Mouse (Mus musculus) lung, postnatal 10 days (tissue): Measurements from ENCODE around the gene Gm28557.
"Not testable (repeated sequence)": the region's sequence is repeated elsewhere in the genome, so short reads cannot be mapped to it uniquely, and the experiment has no call there.

ENCODE experiments used
- DNase-seq: peaks from one replicate; pipeline ENCODE4 v3.0.0; 2021

Gene Gm28557

GRCm38 (mm10) chr13:67108194-67108820, at the start of gene Gm28557:
Gm28557 (minus strand) TSS chr13:67108604.
- DNase-seq: peak; percentile 96

- DNase-seq: peak; percentile 90
Observed at GRCm38 (mm10) chr13:67128038-67128721, 19.8 kb upstream of the Gm28557 start.

GRCm38 (mm10) chr13:67127507-67127906, 19.1 kb upstream of the Gm28557 start:
- not testable (repeated sequence) for DNase-seq

- DNase-seq: no peak
Observed at GRCm38 (mm10) chr13:67124460-67124859, 16.1 kb upstream of the Gm28557 start.

GRCm38 (mm10) chr13:67121360-67121759, 13.0 kb upstream of the Gm28557 start, which contains the start of gene Zfp759:
Zfp759 (plus strand) TSS chr13:67121660.
- DNase-seq: not testable (repeated sequence)

GRCm38 (mm10) chr13:67116163-67116562, 7.8 kb upstream of the Gm28557 start, which contains the start of gene Rslcan18:
Rslcan18 (minus strand) TSS chr13:67116263.
- not testable (repeated sequence) for DNase-seq

- no peak for DNase-seq
Observed at GRCm38 (mm10) chr13:67113287-67113686, 4.9 kb upstream of the Gm28557 start.

- peak; percentile 14 for DNase-seq
Observed at GRCm38 (mm10) chr13:67112096-67112495, 3.7 kb upstream of the Gm28557 start.

- DNase-seq: no peak
Observed at GRCm38 (mm10) chr13:67108821-67109206, 410 bp upstream of the Gm28557 start.

- no peak for DNase-seq
Observed at GRCm38 (mm10) chr13:67107681-67108080, 723 bp downstream of the Gm28557 start.

- no peak for DNase-seq
Observed at GRCm38 (mm10) chr13:67097876-67098275, 10.5 kb downstream of the Gm28557 start, which contains the start of gene Zfp708. Zfp708 (minus strand) TSS chr13:67097976.

GRCm38 (mm10) chr13:67090154-67090553, 18.2 kb downstream of the Gm28557 start:
- DNase-seq: no peak

GRCm38 (mm10) chr13:67081946-67082345, 26.5 kb downstream of the Gm28557 start:
- DNase-seq: no peak

GRCm38 (mm10) chr13:67081142-67081713, 27.2 kb downstream of the Gm28557 start:
- DNase-seq: peak; percentile 80

GRCm38 (mm10) chr13:67077244-67077643, 31.2 kb downstream of the Gm28557 start:
- no peak for DNase-seq

- DNase-seq: no peak
Observed at GRCm38 (mm10) chr13:67072786-67073185, 35.6 kb downstream of the Gm28557 start.

GRCm38 (mm10) chr13:67065386-67065785, 43.0 kb downstream of the Gm28557 start:
- DNase-seq: no peak

GRCm38 (mm10) chr13:67062427-67062826, 46.0 kb downstream of the Gm28557 start:
- no peak for DNase-seq

GRCm38 (mm10) chr13:67060786-67061358, 47.5 kb downstream of the Gm28557 start, which contains the start of gene Zfp712:
Zfp712 (minus strand) TSS chr13:67061170.
- peak; percentile 96 for DNase-seq

- peak; percentile 35 for DNase-seq
Observed at GRCm38 (mm10) chr13:67060161-67060785, 48.1 kb downstream of the Gm28557 start.
